Mouse (Mus musculus): ENCODE results near the gene Gm973. TPM values are rescaled to one million over a fixed set of nuclear protein-coding genes. Genes with fewer than 3 reads are reported as not detected.

Gm973 gene
- polyA plus RNA-seq, 1 experiment from 2014 or later: 0.99 TPM

DNA sequence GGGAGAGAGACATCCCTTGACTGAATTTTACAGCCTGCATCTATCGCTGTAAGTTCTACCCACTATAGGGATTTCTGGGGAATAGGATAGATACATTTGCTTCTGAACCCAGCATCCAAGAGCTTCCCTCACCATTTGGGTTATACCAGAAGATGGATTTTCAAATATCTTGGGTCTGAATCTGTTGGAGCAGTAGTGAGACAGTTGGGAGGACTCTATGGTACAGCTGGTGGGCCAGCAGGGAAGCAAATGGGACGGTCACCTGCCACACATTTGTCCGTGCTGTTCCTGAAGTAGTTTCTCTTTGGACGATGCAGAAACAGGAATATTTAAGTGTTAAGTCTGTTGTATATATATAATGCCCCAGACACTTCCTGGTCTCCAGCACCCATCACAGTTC is 51.5 kb downstream of the Gm973 start:
- Histone ChIP-seq H3K4me3 (ENCODE audit: low read depth, low read length) (no peak overlapping the region), H3K4me1 (replicated peaks; ENCODE audit: control insufficient read depth, insufficient read depth, low read length) (no peaks in the 10 kb centered on the region), H3K27ac (ENCODE audit: low read depth, low read length) (no peak overlapping the region), H3K4me2 (ENCODE audit: low read depth, low read length, severe bottlenecking) (no peak overlapping the region), H3K9ac (ENCODE audit: low read length) (no peak overlapping the region), H3K9me3 (ENCODE audit: control insufficient read depth, low read length) (no peaks in the 10 kb centered on the region), H3K36me3 (ENCODE audit: control insufficient read depth, insufficient read depth, low read length) (no peaks in the 10 kb centered on the region), H3K27me3 (ENCODE audit: control insufficient read depth, insufficient read depth, low read length) (no peaks in the 10 kb centered on the region)
- ATAC-seq (replicated peaks; ENCODE audit: low FRiP score): no peak
- DNase-seq (ENCODE audit: low spot score): no peak
- 90% methylated on average over 4 of the region's 4 CpGs for WGBS

DNA sequence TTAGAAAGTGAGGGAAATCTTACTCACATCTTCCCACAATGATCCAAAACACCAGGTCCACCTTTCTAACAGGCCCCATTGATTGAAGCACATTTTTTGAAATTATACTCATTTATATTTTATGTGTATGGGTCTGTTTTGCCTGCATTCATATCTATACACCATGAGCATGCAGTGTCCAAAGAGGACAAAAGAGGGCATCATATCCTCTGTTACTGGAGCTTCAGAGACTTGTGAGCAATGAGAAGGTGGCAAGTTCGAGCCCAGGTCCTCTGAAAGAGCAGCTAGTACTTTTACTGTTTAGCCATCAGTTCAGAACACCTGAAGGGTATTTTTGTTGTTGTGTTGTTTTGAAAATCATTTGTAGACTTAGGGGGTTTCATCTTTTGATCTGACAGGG is 52.2 kb downstream of the Gm973 start:
- Histone ChIP-seq H3K36me3 (ENCODE audit: control insufficient read depth, insufficient read depth, low read length) (no peaks in the 10 kb centered on the region), H3K27me3 (ENCODE audit: control insufficient read depth, insufficient read depth, low read length) (no peaks in the 10 kb centered on the region), H3K4me3 (ENCODE audit: low read depth, low read length) (no peak overlapping the region), H3K4me1 (replicated peaks; ENCODE audit: control insufficient read depth, insufficient read depth, low read length) (no peaks in the 10 kb centered on the region), H3K9ac (ENCODE audit: low read length) (no peak overlapping the region), H3K9me3 (ENCODE audit: control insufficient read depth, low read length) (no peaks in the 10 kb centered on the region), H3K4me2 (ENCODE audit: low read depth, low read length, severe bottlenecking) (no peak overlapping the region), H3K27ac (ENCODE audit: low read depth, low read length) (no peak overlapping the region)
- WGBS: 89% methylated on average over 1 of the region's 1 CpGs
- DNase-seq (ENCODE audit: low spot score) (no peak), ATAC-seq (replicated peaks; ENCODE audit: low FRiP score) (no peak)

- 97% methylated on average over 5 of the region's 5 CpGs for WGBS
These were observed 53.2 kb downstream of the Gm973 start for GRCm38 (mm10) chr1:59569301-59569700.

DNA sequence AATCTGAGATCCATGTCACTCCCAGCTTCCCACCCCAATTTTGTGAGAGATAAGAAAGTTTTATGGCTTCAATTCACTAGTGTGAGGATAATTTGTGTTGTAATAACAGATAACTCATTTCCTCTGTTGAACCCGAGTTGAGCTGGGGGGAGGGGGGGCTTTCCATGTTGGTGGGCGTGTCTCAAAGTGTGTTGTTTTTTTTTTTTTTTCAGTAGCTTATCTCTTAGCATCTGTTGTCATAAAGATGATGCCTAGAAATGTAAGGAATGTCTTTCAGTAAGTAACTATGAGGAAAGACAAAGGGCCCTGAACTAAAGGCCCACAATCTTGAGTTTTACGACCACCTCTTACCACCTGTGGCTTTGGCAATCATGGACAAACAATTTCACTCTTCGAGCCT is 54.7 kb downstream of the Gm973 start:
- ATAC-seq (replicated peaks; ENCODE audit: low FRiP score) (no peak), DNase-seq (ENCODE audit: low spot score) (no peak)
- H3K36me3 ChIP-seq (ENCODE audit: control insufficient read depth, insufficient read depth, low read length): no peaks in the 10 kb centered on the region
- 77% methylated on average over 4 of the region's 4 CpGs for WGBS
- H3K4me2 ChIP-seq (ENCODE audit: low read depth, low read length, severe bottlenecking): no peak overlapping the region
- peaks cover 13% of the 10 kb centered on the region for H3K4me1 ChIP-seq (replicated peaks; ENCODE audit: control insufficient read depth, insufficient read depth, low read length)
- no peak overlapping the region for H3K27ac ChIP-seq (ENCODE audit: low read depth, low read length)
- H3K9ac ChIP-seq (ENCODE audit: low read length): no peak overlapping the region
- no peaks in the 10 kb centered on the region for H3K9me3 ChIP-seq (ENCODE audit: control insufficient read depth, low read length)
- no peak overlapping the region for H3K4me3 ChIP-seq (ENCODE audit: low read depth, low read length)
- H3K27me3 ChIP-seq (ENCODE audit: control insufficient read depth, insufficient read depth, low read length): no peaks in the 10 kb centered on the region

More at GRCm38 (mm10) chr1:59569301-59569700, 53.2 kb downstream of the Gm973 start:
- Histone ChIP-seq H3K27me3 (ENCODE audit: control insufficient read depth, insufficient read depth, low read length) (no peaks in the 10 kb centered on the region), H3K4me2 (ENCODE audit: low read depth, low read length, severe bottlenecking) (no peak overlapping the region), H3K4me3 (ENCODE audit: low read depth, low read length) (no peak overlapping the region), H3K9ac (ENCODE audit: low read length) (no peak overlapping the region), H3K36me3 (ENCODE audit: control insufficient read depth, insufficient read depth, low read length) (no peaks in the 10 kb centered on the region), H3K27ac (ENCODE audit: low read depth, low read length) (no peak overlapping the region), H3K4me1 (replicated peaks; ENCODE audit: control insufficient read depth, insufficient read depth, low read length) (peaks cover 7% of the 10 kb centered on the region), H3K9me3 (ENCODE audit: control insufficient read depth, low read length) (no peaks in the 10 kb centered on the region)
- DNase-seq (ENCODE audit: low spot score): no peak
- ATAC-seq (replicated peaks; ENCODE audit: low FRiP score): no peak

- no peak for ATAC-seq (replicated peaks; ENCODE audit: low FRiP score)
- H3K27me3 ChIP-seq (ENCODE audit: control insufficient read depth, insufficient read depth, low read length): 0 out of 2 replicates have a peak, but pooled peaks cover 2% of the 10 kb centered on the region
- peaks cover 13% of the 10 kb centered on the region for H3K4me1 ChIP-seq (replicated peaks; ENCODE audit: control insufficient read depth, insufficient read depth, low read length)
- H3K4me2 ChIP-seq (ENCODE audit: low read depth, low read length, severe bottlenecking): no peak overlapping the region
- no peak overlapping the region for H3K4me3 ChIP-seq (ENCODE audit: low read depth, low read length)
- no peak overlapping the region for H3K9ac ChIP-seq (ENCODE audit: low read length)
- 90% methylated on average over 3 of the region's 3 CpGs for WGBS
- no peak overlapping the region for H3K27ac ChIP-seq (ENCODE audit: low read depth, low read length)
- DNase-seq (ENCODE audit: low spot score): no peak
- H3K36me3 ChIP-seq (ENCODE audit: control insufficient read depth, insufficient read depth, low read length): no peaks in the 10 kb centered on the region
- H3K9me3 ChIP-seq (ENCODE audit: control insufficient read depth, low read length): no peaks in the 10 kb centered on the region
These were observed 55.4 kb downstream of the Gm973 start for GRCm38 (mm10) chr1:59571502-59571901.

GRCm38 (mm10) chr1:59573843-59574242 is 57.8 kb downstream of the Gm973 start:
- Histone ChIP-seq H3K4me2 (ENCODE audit: low read depth, low read length, severe bottlenecking) (no peak overlapping the region), H3K27me3 (ENCODE audit: control insufficient read depth, insufficient read depth, low read length) (0 out of 2 replicates have a peak, but pooled peaks cover 2% of the 10 kb centered on the region), H3K36me3 (ENCODE audit: control insufficient read depth, insufficient read depth, low read length) (no peaks in the 10 kb centered on the region), H3K4me1 (replicated peaks; ENCODE audit: control insufficient read depth, insufficient read depth, low read length) (peaks cover 13% of the 10 kb centered on the region), H3K27ac (ENCODE audit: low read depth, low read length) (no peak overlapping the region), H3K9me3 (ENCODE audit: control insufficient read depth, low read length) (no peaks in the 10 kb centered on the region), H3K4me3 (ENCODE audit: low read depth, low read length) (no peak overlapping the region), H3K9ac (ENCODE audit: low read length) (peak overlapping the region; percentile 60; the same call in 1 of the 2 replicates)
- DNase-seq (ENCODE audit: low spot score) (no peak), ATAC-seq (replicated peaks; ENCODE audit: low FRiP score) (peak; percentile 33; the same call in 1 of the 2 replicates)
- WGBS: 71% methylated on average over 3 of the region's 3 CpGs

DNA sequence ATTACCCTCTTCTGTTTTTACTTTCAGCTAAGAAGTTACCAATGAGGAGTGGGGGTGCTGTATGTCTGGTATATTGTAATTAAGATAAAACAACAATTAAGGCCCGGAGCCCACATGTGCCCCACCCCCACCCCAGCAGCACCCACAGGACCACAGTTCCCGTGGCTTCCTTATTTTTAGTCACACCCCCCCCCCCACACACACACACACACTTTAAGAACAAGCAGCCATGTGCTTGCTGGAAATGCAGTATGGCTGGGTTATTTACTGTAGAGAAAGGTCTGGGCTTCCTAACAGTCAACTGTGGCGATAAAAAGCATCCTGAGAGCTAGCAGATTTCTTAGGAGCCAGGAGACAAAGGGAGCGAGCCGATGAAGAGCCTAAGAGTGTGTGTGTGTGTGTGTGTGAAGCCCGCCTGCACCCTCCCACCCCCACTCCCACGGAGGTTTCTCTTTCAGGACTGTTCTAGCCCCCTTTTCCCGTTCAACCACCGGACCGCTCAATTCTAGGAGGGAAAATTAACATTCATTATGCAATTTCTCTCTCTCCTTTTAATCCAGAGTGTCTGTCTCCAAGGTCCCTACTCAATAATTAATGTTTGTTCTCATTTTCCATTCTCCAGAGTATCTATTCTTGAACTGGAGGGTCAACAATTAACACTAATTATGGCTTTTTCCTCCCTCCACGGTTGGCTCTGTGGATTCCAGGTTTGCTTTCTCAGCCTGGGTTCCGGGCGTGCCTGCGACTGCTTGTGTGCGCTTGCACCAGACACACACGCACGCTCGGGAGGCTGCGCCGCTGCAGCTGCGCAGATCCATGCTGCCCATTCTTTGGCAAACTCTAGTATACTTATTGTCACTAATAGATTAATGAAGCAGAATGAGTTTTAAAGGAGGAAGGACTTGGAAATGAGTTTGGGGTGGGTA is 58.5 kb downstream of the Gm973 start:
- Histone ChIP-seq H3K9me3 (ENCODE audit: control insufficient read depth, low read length) (no peaks in the 10 kb centered on the region), H3K4me3 (ENCODE audit: low read depth, low read length) (peak overlapping the region; percentile 22), H3K27me3 (ENCODE audit: control insufficient read depth, insufficient read depth, low read length) (0 out of 2 replicates have a peak, but pooled peaks cover 2% of the 10 kb centered on the region), H3K4me2 (ENCODE audit: low read depth, low read length, severe bottlenecking) (peak overlapping the region; percentile 42), H3K27ac (ENCODE audit: low read depth, low read length) (peak overlapping the region; percentile 64), H3K36me3 (ENCODE audit: control insufficient read depth, insufficient read depth, low read length) (no peaks in the 10 kb centered on the region), H3K4me1 (replicated peaks; ENCODE audit: control insufficient read depth, insufficient read depth, low read length) (peaks cover 13% of the 10 kb centered on the region), H3K9ac (ENCODE audit: low read length) (peak overlapping the region; percentile 60)
- WGBS: 28% methylated on average over 21 of the region's 21 CpGs
- ATAC-seq (replicated peaks; ENCODE audit: low FRiP score) (peak; percentile 82), DNase-seq (ENCODE audit: low spot score) (peak; percentile 77)

DNA sequence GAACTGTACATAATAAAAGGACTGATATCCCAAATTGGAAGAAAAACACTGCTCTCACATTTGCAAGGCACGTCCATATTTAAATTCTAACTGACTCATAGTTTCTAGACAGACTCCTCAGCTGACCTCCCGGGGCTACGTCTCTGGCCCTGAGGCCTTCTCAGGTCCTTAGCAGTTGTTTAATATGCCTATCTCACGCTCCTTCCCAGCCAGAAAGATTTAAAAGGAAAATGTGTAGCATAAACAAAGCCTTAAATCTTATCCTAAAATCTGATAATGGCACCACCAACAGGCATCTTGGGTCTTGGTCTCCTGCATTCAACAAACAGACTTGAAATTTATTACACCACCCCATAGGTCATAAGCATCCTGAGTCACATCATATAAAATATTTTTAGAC is 62.7 kb downstream of the Gm973 start:
- Histone ChIP-seq H3K4me3 (ENCODE audit: low read depth, low read length) (no peak overlapping the region), H3K27me3 (ENCODE audit: control insufficient read depth, insufficient read depth, low read length) (0 out of 2 replicates have a peak, but pooled peaks cover 2% of the 10 kb centered on the region), H3K27ac (ENCODE audit: low read depth, low read length) (no peak overlapping the region), H3K4me1 (replicated peaks; ENCODE audit: control insufficient read depth, insufficient read depth, low read length) (peaks cover 11% of the 10 kb centered on the region), H3K4me2 (ENCODE audit: low read depth, low read length, severe bottlenecking) (no peak overlapping the region), H3K9ac (ENCODE audit: low read length) (no peak overlapping the region), H3K36me3 (ENCODE audit: control insufficient read depth, insufficient read depth, low read length) (no peaks in the 10 kb centered on the region), H3K9me3 (ENCODE audit: control insufficient read depth, low read length) (no peaks in the 10 kb centered on the region)
- WGBS: 78% methylated on average over 4 of the region's 4 CpGs
- ATAC-seq (replicated peaks; ENCODE audit: low FRiP score): no peak
- DNase-seq (ENCODE audit: low spot score): no peak

Data from forebrain, embryonic 11.5 days (tissue).